In the genomic region with DNA sequence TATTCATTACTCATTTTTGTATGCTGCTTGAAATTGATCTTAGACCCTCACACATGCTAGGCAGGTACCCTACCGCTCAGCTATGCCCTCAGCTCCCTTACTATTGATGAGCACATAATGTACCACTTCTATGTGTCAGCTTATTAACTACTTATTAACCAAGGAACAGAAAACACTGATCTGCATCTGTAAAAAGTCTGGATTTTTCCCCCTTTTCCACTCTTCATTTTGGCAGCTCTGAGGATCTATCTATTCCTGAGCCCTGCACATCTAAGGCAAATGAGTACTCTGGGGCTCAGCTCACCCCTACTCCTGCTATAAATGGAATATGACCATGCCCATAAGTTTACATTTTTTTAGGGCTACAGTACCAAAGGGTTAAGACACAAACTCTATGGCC, we compare ENCODE assay signal across 34 mouse cellular contexts.
"Had no signal": no experiment of that assay in that cellular context is flagged by ENCODE, and none has a peak within 500 bp of the region (broad histone marks: within the 10 kb centered on the region; RNA-seq: fewer than 3 reads in every experiment).

No protein-coding gene starts in this region.

- ATAC-seq: hindbrain, embryonic 16.5 days; hindbrain, postnatal 0 days; inflammation-experienced regulatory T-cells, adult 6 months; intestine, embryonic 15.5 days; intestine, embryonic 16.5 days; intestine, postnatal 0 days had no signal

- H3K9me3 ChIP-seq: heart, embryonic 12.5 days; heart, embryonic 13.5 days; heart, embryonic 15.5 days; hindbrain, embryonic 10.5 days; hindbrain, embryonic 12.5 days; hindbrain, embryonic 13.5 days; hindbrain, embryonic 15.5 days; intestine, embryonic 15.5 days; kidney, embryonic 15.5 days had no signal

- H3K4me1 ChIP-seq: hindbrain, embryonic 10.5 days; hindbrain, embryonic 12.5 days; hindbrain, embryonic 13.5 days; intestine, embryonic 15.5 days; kidney, embryonic 15.5 days had no signal

- DNase-seq: heart, postnatal 10 days; heart, postnatal 14 days; heart, postnatal 36 days; kidney, adult 11 months; kidney, adult 18-20 months; kidney, adult 2 months; kidney, adult 8-10 months; kidney, adult 9 months; kidney, postnatal 10 days; kidney, postnatal 14 days; kidney, postnatal 25 days; kidney, postnatal 36 days; kidney, postnatal 4 days; layer of hippocampus, adult 9-11 months; layer of hippocampus, postnatal 36 days had no signal

- H3K27ac ChIP-seq: heart, embryonic 13.5 days; heart, embryonic 15.5 days; hindbrain, embryonic 10.5 days; hindbrain, embryonic 12.5 days; hindbrain, embryonic 13.5 days; hindbrain, embryonic 14.5 days; hindbrain, embryonic 15.5 days; hindbrain, postnatal 0 days; intestine, embryonic 15.5 days; kidney, embryonic 15.5 days; kidney, postnatal 0 days; layer of hippocampus, adult 2 months; left cerebral cortex, adult 2 months had no signal

- H3K4me3 ChIP-seq: heart, embryonic 12.5 days; heart, embryonic 13.5 days; heart, embryonic 15.5 days; hindbrain, embryonic 10.5 days; hindbrain, embryonic 12.5 days; hindbrain, embryonic 13.5 days; hindbrain, embryonic 15.5 days; intestine, embryonic 15.5 days; kidney, embryonic 15.5 days; layer of hippocampus, adult 2 months; left cerebral cortex, adult 2 months had no signal

- H3K9ac ChIP-seq: heart, embryonic 12.5 days; heart, embryonic 13.5 days; heart, embryonic 15.5 days; hindbrain, embryonic 12.5 days; hindbrain, embryonic 13.5 days; hindbrain, embryonic 14.5 days; hindbrain, embryonic 15.5 days; intestine, embryonic 15.5 days; kidney, embryonic 15.5 days had no signal

- H3K27me3 ChIP-seq: heart, embryonic 12.5 days; heart, embryonic 13.5 days; heart, embryonic 15.5 days; hindbrain, embryonic 12.5 days; hindbrain, embryonic 13.5 days; hindbrain, embryonic 15.5 days; intestine, embryonic 15.5 days; kidney, embryonic 15.5 days had no signal

- H3K4me2 ChIP-seq: heart, embryonic 11.5 days; heart, embryonic 12.5 days; heart, embryonic 13.5 days; heart, embryonic 15.5 days; hindbrain, embryonic 12.5 days; hindbrain, embryonic 13.5 days; hindbrain, embryonic 14.5 days; hindbrain, embryonic 15.5 days; intestine, embryonic 15.5 days; kidney, embryonic 15.5 days had no signal
